Comparison of ENCODE assay signal across 17 mouse cellular contexts in genomic region chr1:91059792-91060604, GRCm38 (mm10).
DNase-seq lines count a peak whose midpoint lies in the region; ATAC-seq and TF ChIP-seq lines count a peak whose summit lies in the region.
"Had no signal": no experiment of that assay in that cellular context is flagged by ENCODE, and none has a peak within 500 bp of the region (broad histone marks: within the 10 kb centered on the region; RNA-seq: fewer than 3 reads in every experiment).

No protein-coding gene starts in this region.

- peak overlapping the region; percentile 9; the same call in 1 of the 2 replicates for H3K4me2 ChIP-seq in heart, embryonic 12.5 days
- no peak overlapping the region for H3K4me2 ChIP-seq in kidney, embryonic 15.5 days
- H3K4me2 ChIP-seq in heart, postnatal 0 days (ENCODE audit: low read depth, low read length) = no peak overlapping the region
- H3K4me2 ChIP-seq: forebrain, embryonic 13.5 days; hindbrain, embryonic 14.5 days; midbrain, embryonic 12.5 days had no signal

- no peaks in the 10 kb centered on the region for H3K9me3 ChIP-seq in heart, embryonic 12.5 days (replicated peaks)
- H3K9me3 ChIP-seq in kidney, embryonic 15.5 days (replicated peaks) = no peaks in the 10 kb centered on the region
- H3K9me3 ChIP-seq in heart, postnatal 0 days (replicated peaks; ENCODE audit: control insufficient read depth, low read length) = no peaks in the 10 kb centered on the region
- H3K9me3 ChIP-seq in hindbrain, embryonic 10.5 days = no peaks in the 10 kb centered on the region
- H3K9me3 ChIP-seq: forebrain, embryonic 13.5 days; midbrain, embryonic 12.5 days had no signal

- TF ChIP-seq CTCF in heart, postnatal 0 days (IDR thresholded peaks at IDR 0.05; ENCODE audit: low read depth) = no peak

- ATAC-seq in heart, embryonic 12.5 days (ENCODE audit: insufficient number of reproducible peaks, low FRiP score) = no peak
- ATAC-seq in kidney, embryonic 15.5 days (replicated peaks; ENCODE audit: low FRiP score) = no peak
- no peak for ATAC-seq in heart, postnatal 0 days (ENCODE audit: insufficient read depth, low read depth)
- ATAC-seq: forebrain, embryonic 13.5 days had no signal

- no peak overlapping the region for H3K4me3 ChIP-seq in heart, embryonic 12.5 days
- no peak overlapping the region for H3K4me3 ChIP-seq in kidney, embryonic 15.5 days (replicated peaks)
- H3K4me3 ChIP-seq in heart, postnatal 0 days (ENCODE audit: low read depth, low read length) = no peak overlapping the region
- H3K4me3 ChIP-seq in hindbrain, embryonic 10.5 days = no peak overlapping the region
- H3K4me3 ChIP-seq: forebrain, embryonic 13.5 days; midbrain, embryonic 12.5 days had no signal

- peaks cover 98% of the 10 kb centered on the region for H3K4me1 ChIP-seq in heart, embryonic 12.5 days (replicated peaks)
- peaks cover 72% of the 10 kb centered on the region for H3K4me1 ChIP-seq in kidney, embryonic 15.5 days
- H3K4me1 ChIP-seq in heart, postnatal 0 days (ENCODE audit: control insufficient read depth, insufficient read depth) = peaks cover 90% of the 10 kb centered on the region
- peaks cover 42% of the 10 kb centered on the region for H3K4me1 ChIP-seq in hindbrain, embryonic 10.5 days (replicated peaks)

- no peak for DNase-seq in heart, postnatal 4 days
- DNase-seq in kidney, adult 9 months = no peak
- DNase-seq in CD4-positive helper T cell, adult 2 months (ENCODE audit: low read depth, low spot score) = peak; percentile 54
- no peak for DNase-seq in heart, postnatal 0 days (ENCODE audit: low spot score)
- no peak for DNase-seq in hindbrain, embryonic 10.5 days (ENCODE audit: low spot score)
- DNase-seq: adrenal gland, adult 2 months; cerebellum, postnatal 14 days; layer of hippocampus, postnatal 36 days; left cerebral cortex, postnatal 4 days; lung, adult 18-20 months; retina, postnatal 1 day had no signal

- 34% methylated on average over 9 of the region's 9 CpGs for WGBS in heart, embryonic 12.5 days
- WGBS in kidney, embryonic 15.5 days = 33% methylated on average over 9 of the region's 9 CpGs
- WGBS in heart, postnatal 0 days = 30% methylated on average over 9 of the region's 9 CpGs
- WGBS in hindbrain, embryonic 10.5 days = 75% methylated on average over 9 of the region's 9 CpGs

- TF ChIP-seq EP300 in heart, postnatal 0 days (IDR thresholded peaks at IDR 0.05; ENCODE audit: low read depth) = no peak

- no peaks in the 10 kb centered on the region for H3K36me3 ChIP-seq in heart, embryonic 12.5 days
- H3K36me3 ChIP-seq in kidney, embryonic 15.5 days = 0 out of 2 replicates have a peak, but pooled peaks cover 4% of the 10 kb centered on the region
- no peaks in the 10 kb centered on the region for H3K36me3 ChIP-seq in heart, postnatal 0 days (replicated peaks; ENCODE audit: control insufficient read depth, insufficient read depth, low read length)
- H3K36me3 ChIP-seq in hindbrain, embryonic 10.5 days = no peaks in the 10 kb centered on the region
- H3K36me3 ChIP-seq: G1E; midbrain, embryonic 12.5 days had no signal

- 0 out of 2 replicates have a peak overlapping the region, but pooled peaks have one; percentile 38 for H3K27ac ChIP-seq in heart, embryonic 12.5 days (ENCODE audit: poor library complexity, severe bottlenecking)
- H3K27ac ChIP-seq in kidney, embryonic 15.5 days = 0 out of 2 replicates have a peak overlapping the region, but pooled peaks have one; percentile 3
- peak overlapping the region; percentile 87; the same call in 1 of the 2 replicates for H3K27ac ChIP-seq in heart, postnatal 0 days (ENCODE audit: low read depth)
- H3K27ac ChIP-seq in hindbrain, embryonic 10.5 days = no peak overlapping the region
- H3K27ac ChIP-seq: forebrain, embryonic 13.5 days; hindbrain, embryonic 14.5 days; midbrain, embryonic 12.5 days had no signal

- H3K27me3 ChIP-seq in heart, embryonic 12.5 days (replicated peaks) = no peaks in the 10 kb centered on the region
- H3K27me3 ChIP-seq in kidney, embryonic 15.5 days = no peaks in the 10 kb centered on the region
- H3K27me3 ChIP-seq in heart, postnatal 0 days (ENCODE audit: control insufficient read depth, insufficient read depth, low read length) = no peaks in the 10 kb centered on the region
- no peaks in the 10 kb centered on the region for H3K27me3 ChIP-seq in hindbrain, embryonic 10.5 days (ENCODE audit: insufficient read depth, poor library complexity, severe bottlenecking)

- peak overlapping the region; percentile 44; the same call in 1 of the 2 replicates for H3K9ac ChIP-seq in heart, embryonic 12.5 days
- H3K9ac ChIP-seq in kidney, embryonic 15.5 days = no peak overlapping the region
- 0 out of 2 replicates have a peak overlapping the region, but pooled peaks have one; percentile 8 for H3K9ac ChIP-seq in heart, postnatal 0 days (replicated peaks; ENCODE audit: low read depth, low read length)
- H3K9ac ChIP-seq: forebrain, embryonic 13.5 days; hindbrain, embryonic 14.5 days; midbrain, embryonic 12.5 days had no signal
